Mouse (Mus musculus): ENCODE measurements at regions not wholly inside any gene's neighbourhood (a gene's known extent, or its start where the extent isn't known, plus 50 kb on each side); places are given as distances from the start of the nearest gene placed in this dataset.

GRCm38 (mm10) chr8:116410041-116410440 is 94.7 kb upstream of the Dynlrb2 start:
- H3K4me1 ChIP-seq (ENCODE audit: control insufficient read depth, insufficient read depth, low read length) = peaks cover 4% of the 10 kb centered on the region
- WGBS = 51% methylated on average over 5 of the region's 5 CpGs
- DNase-seq = no peak
- no peak for TF ChIP-seq POLR2A (IDR thresholded peaks at IDR 0.05; ENCODE audit: borderline replicate concordance, extremely low read depth, low read depth, low read length)
- no peak for TF ChIP-seq CTCF (IDR thresholded peaks at IDR 0.05; ENCODE audit: insufficient read depth, low read length)
- no peak overlapping the region for H3K4me3 ChIP-seq (replicated peaks; ENCODE audit: extremely low read depth, low read depth, low read length)

DNA sequence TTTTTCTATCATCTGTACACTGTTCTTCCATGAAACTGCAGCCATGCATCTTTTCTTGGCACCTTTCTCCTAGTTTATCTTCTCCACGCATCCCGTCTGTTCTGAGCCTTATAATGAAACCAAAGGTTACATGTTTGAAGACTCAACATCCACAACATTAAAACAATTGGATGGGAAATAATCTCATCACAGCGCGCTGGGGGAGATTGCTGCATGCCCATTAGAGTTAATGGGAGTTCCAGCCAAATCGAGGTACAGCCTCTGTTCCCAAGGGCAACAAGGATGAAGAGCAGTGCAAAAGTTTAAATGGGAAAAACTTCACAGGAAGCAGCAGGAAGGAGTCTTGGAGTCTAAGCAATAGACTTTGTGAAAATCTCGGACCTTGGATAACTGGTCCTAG is 95.8 kb upstream of the Dynlrb2 start:
- no peak overlapping the region for H3K4me3 ChIP-seq (replicated peaks; ENCODE audit: extremely low read depth, low read depth, low read length)
- H3K4me1 ChIP-seq (ENCODE audit: control insufficient read depth, insufficient read depth, low read length) = peaks cover 4% of the 10 kb centered on the region
- 86% methylated on average over 6 of the region's 6 CpGs for WGBS
- TF ChIP-seq POLR2A (IDR thresholded peaks at IDR 0.05; ENCODE audit: borderline replicate concordance, extremely low read depth, low read depth, low read length) (no peak), CTCF (IDR thresholded peaks at IDR 0.05; ENCODE audit: insufficient read depth, low read length) (no peak)
- DNase-seq = no peak

DNA sequence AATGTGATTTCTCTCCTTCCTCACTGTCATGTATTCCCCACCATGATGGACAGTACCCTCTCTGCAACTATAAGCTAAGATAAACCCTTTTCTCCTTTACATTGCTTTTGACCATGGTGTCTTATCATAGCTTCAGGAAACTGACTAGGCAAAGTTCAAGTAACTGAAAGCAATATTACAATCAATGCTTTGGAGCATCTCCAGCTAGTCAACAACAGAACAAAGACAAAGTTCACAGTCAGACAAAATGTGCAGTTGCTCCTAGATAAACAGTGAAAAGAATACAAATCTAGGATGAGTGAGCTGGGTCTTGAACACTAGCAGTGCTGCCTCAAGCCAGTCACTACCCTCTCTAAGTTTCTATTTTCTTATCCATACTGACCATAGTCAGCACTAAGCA is 100.2 kb upstream of the Dynlrb2 start:
- H3K4me1 ChIP-seq (ENCODE audit: control insufficient read depth, insufficient read depth, low read length) = no peaks in the 10 kb centered on the region
- DNase-seq = no peak
- TF ChIP-seq POLR2A (IDR thresholded peaks at IDR 0.05; ENCODE audit: borderline replicate concordance, extremely low read depth, low read depth, low read length) (no peak), CTCF (IDR thresholded peaks at IDR 0.05; ENCODE audit: insufficient read depth, low read length) (no peak)
- H3K4me3 ChIP-seq (replicated peaks; ENCODE audit: extremely low read depth, low read depth, low read length) = no peak overlapping the region

- 82% methylated on average over 5 of the region's 5 CpGs for WGBS
- DNase-seq = no peak
- Histone ChIP-seq H3K4me3 (replicated peaks; ENCODE audit: extremely low read depth, low read depth, low read length) (no peak overlapping the region), H3K4me1 (ENCODE audit: control insufficient read depth, insufficient read depth, low read length) (no peaks in the 10 kb centered on the region)
- TF ChIP-seq POLR2A (IDR thresholded peaks at IDR 0.05; ENCODE audit: borderline replicate concordance, extremely low read depth, low read depth, low read length) (no peak), CTCF (IDR thresholded peaks at IDR 0.05; ENCODE audit: insufficient read depth, low read length) (no peak)
Observed at GRCm38 (mm10) chr8:116403366-116403765, 101.4 kb upstream of the Dynlrb2 start.

DNA sequence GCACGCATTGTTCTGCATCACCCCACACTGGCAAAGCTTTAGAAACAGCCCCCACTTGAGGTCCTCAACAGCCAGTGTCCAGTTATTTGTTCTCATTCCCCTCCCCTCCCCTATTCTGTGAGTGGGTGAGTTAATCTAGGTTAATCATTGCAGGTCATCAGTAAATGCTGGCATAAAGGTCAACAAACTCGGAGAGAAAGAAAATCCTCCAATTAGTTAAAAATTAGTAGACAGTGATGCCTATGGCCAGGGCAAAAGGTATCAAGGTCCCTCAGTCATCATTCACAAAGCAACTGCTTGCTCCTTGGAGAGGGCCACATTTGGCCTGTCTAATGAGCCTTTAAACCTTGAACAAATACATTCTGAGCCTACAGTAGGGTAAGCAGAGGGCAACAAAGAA is 105.3 kb upstream of the Dynlrb2 start:
- WGBS = 63% methylated on average over 2 of the region's 2 CpGs
- TF ChIP-seq CTCF (IDR thresholded peaks at IDR 0.05; ENCODE audit: insufficient read depth, low read length) (no peak), POLR2A (IDR thresholded peaks at IDR 0.05; ENCODE audit: borderline replicate concordance, extremely low read depth, low read depth, low read length) (no peak)
- DNase-seq = no peak
- Histone ChIP-seq H3K4me3 (replicated peaks; ENCODE audit: extremely low read depth, low read depth, low read length) (no peak overlapping the region), H3K4me1 (ENCODE audit: control insufficient read depth, insufficient read depth, low read length) (no peaks in the 10 kb centered on the region)

DNA sequence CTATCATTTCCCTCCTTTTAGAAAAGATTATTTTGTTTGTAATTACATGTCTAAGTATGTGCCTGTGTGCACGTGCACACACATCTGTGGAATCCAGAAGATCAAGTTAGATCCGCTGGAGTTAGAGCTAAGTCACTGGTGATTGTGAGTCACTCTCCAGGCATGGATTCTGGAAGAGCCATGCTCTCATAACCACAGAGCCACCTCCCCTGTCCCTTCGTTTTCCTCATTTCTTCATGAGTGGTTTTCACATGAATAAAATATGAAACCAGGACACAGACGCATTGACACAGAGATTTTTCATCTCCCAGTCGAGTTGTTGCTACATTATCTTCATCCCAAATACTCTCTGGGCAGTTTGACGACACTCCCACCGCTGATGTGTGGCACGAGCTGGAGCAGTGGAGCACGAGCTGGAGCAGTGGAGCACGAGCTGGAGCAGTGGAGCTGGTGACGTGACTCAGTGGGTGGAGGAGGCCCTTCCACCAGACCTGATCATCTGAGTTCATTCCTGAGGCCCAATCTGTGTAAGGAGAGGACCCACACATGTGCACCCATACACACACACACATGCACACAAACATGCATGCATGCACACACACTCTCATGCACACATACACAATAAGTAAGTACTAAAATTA is 106.1 kb upstream of the Dynlrb2 start:
- 72% methylated on average over 11 of the region's 11 CpGs for WGBS
- no peak for DNase-seq
- no peak for TF ChIP-seq CTCF (IDR thresholded peaks at IDR 0.05; ENCODE audit: insufficient read depth, low read length)
- TF ChIP-seq POLR2A (IDR thresholded peaks at IDR 0.05; ENCODE audit: borderline replicate concordance, extremely low read depth, low read depth, low read length) = no peak
- Histone ChIP-seq H3K4me1 (ENCODE audit: control insufficient read depth, insufficient read depth, low read length) (no peaks in the 10 kb centered on the region), H3K4me3 (replicated peaks; ENCODE audit: extremely low read depth, low read depth, low read length) (no peak overlapping the region)

DNA sequence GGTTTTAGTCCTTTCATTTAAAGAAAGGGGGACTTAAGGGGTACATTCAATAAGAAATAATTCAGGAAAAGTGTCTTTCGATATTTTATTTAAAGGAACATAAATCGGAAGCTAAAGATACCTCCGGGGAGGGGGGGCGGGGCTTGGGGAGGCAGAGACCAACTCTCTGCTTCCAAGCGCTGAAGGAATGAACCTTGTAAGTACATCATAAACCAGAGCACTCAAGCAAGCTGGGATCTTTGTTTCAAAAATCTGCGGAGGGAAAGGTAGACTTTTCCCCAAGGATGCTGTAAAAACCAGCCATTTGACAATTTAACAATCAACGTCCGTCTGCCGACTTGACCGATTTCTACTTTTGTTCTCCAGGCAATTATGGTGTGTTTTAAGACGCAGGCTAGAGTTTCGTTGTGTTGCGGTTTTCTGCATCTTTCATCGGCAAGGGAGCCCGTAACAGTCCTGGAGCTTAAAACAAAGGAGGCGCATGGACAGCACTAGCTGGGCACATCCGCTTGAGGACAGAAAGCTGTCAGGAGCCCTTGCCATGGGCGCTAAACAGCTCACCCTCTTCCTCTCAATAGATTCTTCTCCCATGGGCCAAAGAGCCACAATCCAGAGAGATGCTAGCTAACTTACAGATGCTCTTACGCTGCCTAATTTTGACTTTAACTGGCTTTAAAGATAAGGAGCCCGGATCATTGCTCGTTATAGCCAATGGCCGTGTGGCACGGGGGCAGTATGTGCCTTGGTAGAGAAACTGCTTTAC is 119.4 kb upstream of the Dynlrb2 start:
- TF ChIP-seq CTCF (IDR thresholded peaks at IDR 0.05; ENCODE audit: insufficient read depth, low read length) (no peak), POLR2A (IDR thresholded peaks at IDR 0.05; ENCODE audit: borderline replicate concordance, extremely low read depth, low read depth, low read length) (no peak)
- 93% methylated on average over 23 of the region's 23 CpGs for WGBS

GRCm38 (mm10) chr8:116384418-116385089 is 120.2 kb upstream of the Dynlrb2 start:
- no peak overlapping the region for H3K4me3 ChIP-seq (replicated peaks; ENCODE audit: extremely low read depth, low read depth, low read length)
- TF ChIP-seq CTCF (IDR thresholded peaks at IDR 0.05; ENCODE audit: insufficient read depth, low read length) (no peak), POLR2A (IDR thresholded peaks at IDR 0.05; ENCODE audit: borderline replicate concordance, extremely low read depth, low read depth, low read length) (no peak)
- 86% methylated on average over 15 of the region's 15 CpGs for WGBS
- no peaks in the 10 kb centered on the region for H3K4me1 ChIP-seq (ENCODE audit: control insufficient read depth, insufficient read depth, low read length)
- no peak for DNase-seq

More for the DNA sequence above, 119.4 kb upstream of the Dynlrb2 start:
- DNase-seq = no peak
- H3K4me3 ChIP-seq (replicated peaks; ENCODE audit: extremely low read depth, low read depth, low read length) = no peak overlapping the region
- no peaks in the 10 kb centered on the region for H3K4me1 ChIP-seq (ENCODE audit: control insufficient read depth, insufficient read depth, low read length)

DNA sequence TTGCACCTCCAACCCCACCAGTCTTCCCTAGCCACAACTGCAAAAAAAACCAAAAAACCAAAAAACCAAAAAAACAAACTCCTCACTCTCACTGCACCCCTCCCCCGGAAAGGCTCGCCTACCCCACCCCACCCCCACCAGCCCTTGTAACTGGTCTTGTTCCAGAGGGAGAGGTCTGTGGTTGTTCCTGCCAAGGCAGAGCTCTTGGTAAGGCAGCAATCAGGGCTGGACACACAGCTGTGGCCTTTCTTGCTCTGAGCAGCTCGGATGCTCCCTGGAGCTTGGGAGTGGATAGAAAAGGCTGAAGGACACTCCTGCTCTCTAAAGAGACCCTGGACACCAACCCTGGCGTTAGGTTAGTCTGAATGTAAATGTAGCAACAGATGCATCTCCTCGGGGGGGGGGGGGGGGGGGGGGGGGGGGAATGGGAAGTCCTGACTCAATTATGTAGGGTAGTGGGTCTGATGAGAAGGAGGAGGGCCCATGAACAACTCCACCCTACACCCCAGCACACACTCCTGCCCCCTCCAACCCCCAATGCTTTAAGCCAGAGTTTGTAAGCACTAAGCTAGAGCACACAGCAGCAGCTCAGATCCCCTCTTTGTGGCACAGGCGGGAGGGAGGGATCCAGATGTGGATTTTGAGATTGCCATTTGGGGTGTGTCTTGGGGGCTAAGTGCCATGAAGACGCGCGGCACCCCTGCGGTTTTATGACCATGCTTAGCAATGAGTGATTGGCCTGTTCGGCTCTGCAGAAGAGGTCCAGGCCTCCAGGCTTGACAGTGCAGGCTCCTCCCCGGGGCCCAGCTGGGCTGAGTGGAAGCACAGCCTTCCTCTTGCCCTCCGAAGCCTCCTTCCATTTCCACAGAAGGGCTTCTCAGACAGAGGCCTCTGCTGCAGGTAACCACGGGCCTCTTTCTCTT is 121.0 kb upstream of the Dynlrb2 start:
- no peak for TF ChIP-seq POLR2A (IDR thresholded peaks at IDR 0.05; ENCODE audit: borderline replicate concordance, extremely low read depth, low read depth, low read length)
- no peak for TF ChIP-seq CTCF (IDR thresholded peaks at IDR 0.05; ENCODE audit: insufficient read depth, low read length)
- Histone ChIP-seq H3K4me3 (replicated peaks; ENCODE audit: extremely low read depth, low read depth, low read length) (no peak overlapping the region), H3K4me1 (ENCODE audit: control insufficient read depth, insufficient read depth, low read length) (no peaks in the 10 kb centered on the region)
- 47% methylated on average over 13 of the region's 14 CpGs for WGBS
- DNase-seq = no peak
